Mouse (Mus musculus) small intestine, adult 2 months (tissue): ENCODE results near the gene Vmn1r225.

Experiments
- CTCF ChIP-seq: fragments of 200-500 bp; IDR thresholded peaks from 2 replicates; pipeline ENCODE4 v1.5.1; 2012; ENCODE audit warnings: low read depth, mild to moderate bottlenecking, control low read depth, inconsistent platforms, low read length, moderate library complexity, mixed read lengths; ENCODE audit not compliant: insufficient replicate concordance, insufficient read length; ENCODE audit errors: extremely low read depth
- POLR2A ChIP-seq: fragments of 200-500 bp; IDR thresholded peaks from 2 replicates; pipeline ENCODE4 v1.6.1; 2012; ENCODE audit warnings: low read depth, mild to moderate bottlenecking, control low read depth, inconsistent platforms, low read length, moderate library complexity

GRCm38 (mm10) chr17:20473311-20473710 lies 24.6 kb upstream of the Vmn1r225 start:
- TF ChIP-seq POLR2A = no peak
- TF ChIP-seq CTCF = no peak
